Mouse (Mus musculus): Measurements from ENCODE around the gene Gemin2. TPM values are rescaled to one million over a fixed set of nuclear protein-coding genes. Genes with fewer than 3 reads are reported as not detected.
"Not testable (repeated sequence)": the region's sequence is repeated elsewhere in the genome, so short reads cannot be mapped to it uniquely, and the experiment has no call there.

Gene Gemin2
- polyA plus RNA-seq (2015; fragmentation: Nextera tagmentation; extraction: Ambion mirVana): 22.5 and 24.7 TPM in 2 replicates

- under 1% methylated on average over 28 of the region's 28 CpGs for WGBS
- H3K4me2 ChIP-seq: peak within 1 kb of the TSS; percentile 88
- H3K36me3 ChIP-seq (ENCODE audit: poor library complexity, severe bottlenecking): peaks cover 7% of the 10 kb centered on the region
- no peaks in the 10 kb centered on the region for H3K27me3 ChIP-seq
- H3K4me1 ChIP-seq: peaks cover 23% of the 10 kb centered on the region
- peak; percentile 73 for ATAC-seq
- H3K9me3 ChIP-seq (replicated peaks): no peaks in the 10 kb centered on the region
- peak within 1 kb of the TSS; percentile 80 for H3K9ac ChIP-seq
- H3K27ac ChIP-seq: peak within 1 kb of the TSS; percentile 57
- H3K4me3 ChIP-seq: peak within 1 kb of the TSS; percentile 76
Measured at GRCm38 (mm10) chr12:59013234-59013633, at the start of gene Gemin2. Gene Gemin2, plus strand, starts transcription at chr12:59013393.

GRCm38 (mm10) chr12:58964583-58964982 is 48.6 kb upstream of the Gemin2 start:
- ATAC-seq: peak; percentile 57
- Histone ChIP-seq H3K27me3 (no peaks in the 10 kb centered on the region), H3K9me3 (replicated peaks) (no peaks in the 10 kb centered on the region), H3K36me3 (ENCODE audit: poor library complexity, severe bottlenecking) (peaks cover 56% of the 10 kb centered on the region), H3K4me1 (no peaks in the 10 kb centered on the region), H3K9ac (no peak overlapping the region), H3K4me2 (no peak overlapping the region), H3K27ac (no peak overlapping the region), H3K4me3 (no peak overlapping the region)
- WGBS: 65% methylated on average over 4 of the region's 4 CpGs

DNA sequence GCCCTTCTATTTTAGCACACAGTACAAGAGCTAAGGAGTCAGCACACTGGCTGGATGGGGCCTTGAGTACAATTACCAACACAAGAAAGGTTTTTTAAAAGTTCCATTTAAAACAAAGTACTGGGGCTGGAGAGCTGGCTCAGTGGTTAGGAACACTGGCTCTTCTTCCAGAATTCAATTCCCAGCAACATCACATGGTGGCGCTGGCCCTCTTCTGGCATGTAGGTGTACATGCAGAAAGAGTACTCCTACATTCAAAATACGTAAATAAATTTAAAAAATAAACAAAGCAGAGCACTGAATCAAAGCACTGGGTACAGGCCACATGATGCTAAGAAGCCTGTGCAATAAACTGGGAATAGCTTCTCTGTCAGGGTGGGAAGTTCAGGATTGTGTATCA is 36.2 kb upstream of the Gemin2 start:
- 77% methylated on average over 2 of the region's 2 CpGs for WGBS
- H3K27ac ChIP-seq: no peak overlapping the region
- H3K27me3 ChIP-seq: no peaks in the 10 kb centered on the region
- H3K36me3 ChIP-seq (ENCODE audit: poor library complexity, severe bottlenecking): peaks cover 61% of the 10 kb centered on the region
- H3K9me3 ChIP-seq (replicated peaks): no peaks in the 10 kb centered on the region
- H3K9ac ChIP-seq: no peak overlapping the region
- no peak overlapping the region for H3K4me3 ChIP-seq
- no peak overlapping the region for H3K4me2 ChIP-seq
- ATAC-seq: no peak
- no peaks in the 10 kb centered on the region for H3K4me1 ChIP-seq

DNA sequence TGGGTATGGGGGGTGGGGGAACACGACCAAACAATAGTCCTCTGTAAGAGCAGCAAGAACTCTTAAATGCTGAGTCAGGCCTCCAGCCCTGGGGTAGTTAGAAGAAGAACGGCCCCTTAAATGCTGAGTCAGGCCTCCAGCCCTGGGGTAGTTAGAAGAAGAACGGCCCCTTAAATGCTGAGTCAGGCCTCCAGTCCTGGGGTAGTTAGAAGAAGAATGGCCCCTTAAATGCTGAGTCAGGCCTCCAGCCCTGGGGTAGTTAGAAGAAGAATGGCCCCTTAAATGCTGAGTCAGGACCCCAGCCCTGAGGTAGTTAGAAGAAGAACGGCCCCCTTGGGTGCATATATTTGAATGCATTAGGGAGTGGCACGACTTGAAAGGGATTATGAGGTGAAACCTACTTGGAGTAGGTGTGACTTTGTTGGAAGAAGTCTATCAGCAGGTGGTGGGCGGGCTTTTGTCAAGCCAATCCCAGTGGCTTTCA is 32.0 kb upstream of the Gemin2 start:
- not testable (repeated sequence) for H3K4me1 ChIP-seq; H3K9ac ChIP-seq; H3K9me3 ChIP-seq (replicated peaks); H3K27me3 ChIP-seq; H3K4me2 ChIP-seq; H3K4me3 ChIP-seq; ATAC-seq; H3K27ac ChIP-seq
- WGBS: 77% methylated on average over 6 of the region's 6 CpGs
- H3K36me3 ChIP-seq (ENCODE audit: poor library complexity, severe bottlenecking): peaks cover 75% of the 10 kb centered on the region

GRCm38 (mm10) chr12:58985766-58986165 is 27.4 kb upstream of the Gemin2 start:
- H3K27ac ChIP-seq: no peak overlapping the region
- H3K4me3 ChIP-seq: no peak overlapping the region
- 94% methylated on average over 3 of the region's 3 CpGs for WGBS
- H3K27me3 ChIP-seq: no peaks in the 10 kb centered on the region
- no peak for ATAC-seq
- no peak overlapping the region for H3K9ac ChIP-seq
- H3K4me1 ChIP-seq: no peaks in the 10 kb centered on the region
- peaks cover 76% of the 10 kb centered on the region for H3K36me3 ChIP-seq (ENCODE audit: poor library complexity, severe bottlenecking)
- H3K4me2 ChIP-seq: no peak overlapping the region
- no peaks in the 10 kb centered on the region for H3K9me3 ChIP-seq (replicated peaks)

DNA sequence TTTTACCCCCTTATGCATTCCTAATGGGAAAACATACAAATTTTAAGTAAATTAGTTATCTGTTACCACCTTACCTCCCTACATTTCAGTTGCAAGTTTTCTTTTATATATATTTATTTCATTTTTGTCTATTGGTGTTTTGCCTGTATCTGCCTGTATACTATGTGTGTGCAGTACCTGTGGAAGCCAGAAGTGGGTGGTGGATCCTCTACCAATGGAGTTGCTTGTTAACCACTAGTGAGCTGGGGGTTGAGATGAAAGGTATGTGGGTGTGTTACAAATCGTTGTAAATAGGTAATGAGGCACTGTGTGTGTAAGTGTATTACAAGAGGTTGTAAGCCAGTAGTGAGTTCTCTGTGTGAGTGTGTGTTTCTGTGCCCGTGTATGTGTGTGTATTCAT is 2.7 kb upstream of the Gemin2 start:
- WGBS: 81% methylated on average over 2 of the region's 2 CpGs
- Histone ChIP-seq H3K27ac (no peak overlapping the region), H3K4me3 (peak overlapping the region; percentile 76), H3K4me1 (peaks cover 23% of the 10 kb centered on the region), H3K27me3 (no peaks in the 10 kb centered on the region), H3K36me3 (ENCODE audit: poor library complexity, severe bottlenecking) (peaks cover 15% of the 10 kb centered on the region), H3K9ac (no peak overlapping the region), H3K9me3 (replicated peaks) (no peaks in the 10 kb centered on the region), H3K4me2 (peak overlapping the region; percentile 88)
- ATAC-seq: no peak

- no peak; the same call in 1 of the 2 replicates for ATAC-seq
- Histone ChIP-seq H3K9ac (peak overlapping the region; percentile 81), H3K4me3 (peak overlapping the region; percentile 76), H3K27ac (peak overlapping the region; percentile 80), H3K9me3 (replicated peaks) (no peaks in the 10 kb centered on the region), H3K4me1 (peaks cover 23% of the 10 kb centered on the region), H3K36me3 (ENCODE audit: poor library complexity, severe bottlenecking) (peaks cover 9% of the 10 kb centered on the region), H3K27me3 (no peaks in the 10 kb centered on the region), H3K4me2 (peak overlapping the region; percentile 88)
- WGBS: under 1% methylated on average over 25 of the region's 25 CpGs
Measured at GRCm38 (mm10) chr12:59011275-59011843, 1.8 kb upstream of the Gemin2 start.

DNA sequence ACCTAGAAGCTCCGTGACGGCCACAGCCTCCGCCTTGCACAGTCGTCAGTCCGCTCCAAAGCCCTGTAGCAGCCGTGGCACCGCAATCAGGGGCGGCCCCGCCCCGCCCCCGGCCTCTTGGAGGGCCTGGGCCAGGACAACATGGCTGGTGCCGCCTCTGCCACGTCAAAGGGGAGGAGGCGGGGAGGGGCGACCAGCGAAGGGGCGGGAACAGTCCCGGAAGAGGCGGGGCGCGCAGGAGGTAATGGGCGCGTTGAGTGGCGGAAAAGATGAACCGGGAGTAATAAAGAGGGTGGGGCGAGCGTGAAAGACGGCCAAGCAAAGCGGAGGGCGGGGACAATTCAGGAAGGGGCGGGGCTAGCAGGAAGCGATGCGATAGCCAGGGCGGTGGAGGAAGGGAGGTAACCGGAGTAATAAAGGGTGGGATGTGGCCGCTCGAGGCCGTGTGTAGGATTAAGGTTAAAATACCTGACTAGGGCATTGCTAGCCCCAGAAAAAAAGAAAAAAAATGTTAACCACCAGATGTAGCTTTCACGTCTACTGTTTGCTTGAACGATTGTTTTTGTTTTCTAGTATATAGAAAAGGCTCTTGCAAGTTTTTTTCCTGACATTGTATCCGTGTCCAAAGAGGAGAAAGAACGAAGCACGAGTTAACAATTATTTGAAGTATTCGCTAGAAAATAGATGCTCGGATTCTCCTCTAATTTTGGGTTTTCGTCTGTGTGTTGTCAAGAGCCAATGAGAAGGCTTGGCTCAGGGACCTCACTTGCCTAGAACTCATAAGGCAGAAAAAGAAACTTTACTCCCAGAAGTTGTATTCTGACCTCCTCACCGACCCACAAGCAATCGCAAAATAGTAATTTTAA is 1.1 kb upstream of the Gemin2 start, which contains the start of gene Sec23a:
Gene Sec23a (minus strand): TSS at position 174 of the 866 bp plus-strand sequence.
- H3K4me3 ChIP-seq: peak within 1 kb of the TSS; percentile 76
- under 1% methylated on average over 39 of the region's 48 CpGs for WGBS
- no peaks in the 10 kb centered on the region for H3K27me3 ChIP-seq
- H3K36me3 ChIP-seq (ENCODE audit: poor library complexity, severe bottlenecking): peaks cover 3% of the 10 kb centered on the region
- peaks cover 23% of the 10 kb centered on the region for H3K4me1 ChIP-seq
- peak within 1 kb of the TSS; percentile 88 for H3K4me2 ChIP-seq
- H3K9me3 ChIP-seq (replicated peaks): no peaks in the 10 kb centered on the region
- peak within 1 kb of the TSS; percentile 80 for H3K27ac ChIP-seq
- H3K9ac ChIP-seq: peak within 1 kb of the TSS; percentile 81
- ATAC-seq: peak; percentile 96

DNA sequence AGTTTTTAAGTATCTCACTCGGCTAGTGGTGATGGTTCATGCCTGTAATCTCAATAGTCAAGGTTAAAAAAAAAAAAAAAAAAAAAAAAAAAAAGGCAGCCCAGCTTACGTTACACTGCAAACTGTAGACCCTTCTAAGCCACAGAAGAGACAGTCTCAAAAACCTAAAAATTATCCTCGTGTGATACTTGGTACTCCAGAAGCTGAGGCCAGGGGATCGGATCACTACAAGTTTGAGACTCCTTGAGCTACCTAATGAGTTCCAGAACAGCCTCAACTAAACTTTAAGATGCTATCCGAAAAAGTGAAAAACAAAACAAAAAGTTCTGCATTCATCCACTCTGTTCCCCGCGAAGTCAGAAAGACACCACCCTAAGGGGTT is 492 bp upstream of the Gemin2 start:
- Histone ChIP-seq H3K9me3 (replicated peaks) (no peaks in the 10 kb centered on the region), H3K36me3 (ENCODE audit: poor library complexity, severe bottlenecking) (peaks cover 2% of the 10 kb centered on the region), H3K27ac (no peak overlapping the region; the same call in 1 of the 2 replicates), H3K4me1 (peaks cover 23% of the 10 kb centered on the region), H3K9ac (peak overlapping the region; percentile 80), H3K4me3 (peak overlapping the region; percentile 76), H3K4me2 (peak overlapping the region; percentile 88), H3K27me3 (no peaks in the 10 kb centered on the region)
- no peak for ATAC-seq
- WGBS: 3% methylated on average over 7 of the region's 7 CpGs

DNA sequence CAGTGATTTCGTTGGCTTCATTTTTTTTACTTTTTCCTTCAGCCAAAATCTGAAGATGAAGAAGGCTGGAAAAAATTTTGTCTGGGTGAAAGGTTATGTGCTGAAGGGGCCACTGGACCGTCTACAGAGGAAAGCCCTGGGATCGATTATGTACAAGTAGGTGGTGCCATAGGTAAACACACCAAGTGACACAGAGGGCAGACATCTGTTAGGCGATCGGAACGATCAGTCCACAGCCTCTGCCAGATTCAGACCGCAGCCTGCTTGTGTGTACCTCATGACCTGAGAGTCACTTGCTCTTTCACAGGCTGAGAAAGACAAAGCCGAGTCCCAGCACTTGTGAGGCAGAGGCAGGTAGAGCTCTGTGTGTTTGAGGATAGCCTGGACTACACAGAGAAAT is 4.8 kb downstream of the Gemin2 start:
- no peak overlapping the region for H3K9ac ChIP-seq
- no peaks in the 10 kb centered on the region for H3K4me1 ChIP-seq
- H3K36me3 ChIP-seq (ENCODE audit: poor library complexity, severe bottlenecking): peaks cover 35% of the 10 kb centered on the region
- WGBS: 90% methylated on average over 8 of the region's 8 CpGs
- H3K4me2 ChIP-seq: no peak overlapping the region
- ATAC-seq: no peak
- no peak overlapping the region for H3K27ac ChIP-seq
- no peaks in the 10 kb centered on the region for H3K27me3 ChIP-seq
- no peak overlapping the region for H3K4me3 ChIP-seq
- H3K9me3 ChIP-seq (replicated peaks): no peaks in the 10 kb centered on the region

GRCm38 (mm10) chr12:59019891-59020290 is 6.7 kb downstream of the Gemin2 start:
- H3K27me3 ChIP-seq: no peaks in the 10 kb centered on the region
- H3K4me3 ChIP-seq: no peak overlapping the region
- H3K4me2 ChIP-seq: no peak overlapping the region
- ATAC-seq: no peak
- 88% methylated on average over 2 of the region's 2 CpGs for WGBS
- no peak overlapping the region for H3K9ac ChIP-seq
- no peaks in the 10 kb centered on the region for H3K4me1 ChIP-seq
- H3K27ac ChIP-seq: no peak overlapping the region
- peaks cover 48% of the 10 kb centered on the region for H3K36me3 ChIP-seq (ENCODE audit: poor library complexity, severe bottlenecking)
- no peaks in the 10 kb centered on the region for H3K9me3 ChIP-seq (replicated peaks)

- Histone ChIP-seq H3K9ac (no peak overlapping the region), H3K27ac (no peak overlapping the region), H3K4me3 (no peak overlapping the region), H3K4me1 (no peaks in the 10 kb centered on the region), H3K9me3 (replicated peaks) (no peaks in the 10 kb centered on the region), H3K27me3 (no peaks in the 10 kb centered on the region), H3K4me2 (no peak overlapping the region), H3K36me3 (ENCODE audit: poor library complexity, severe bottlenecking) (peaks cover 55% of the 10 kb centered on the region)
- 91% methylated on average over 4 of the region's 4 CpGs for WGBS
- no peak for ATAC-seq
Measured at GRCm38 (mm10) chr12:59021306-59021705, 8.1 kb downstream of the Gemin2 start.

Measured in forebrain, embryonic 13.5 days (tissue).